ENCODE assay signal across 8 mouse cellular contexts in the genomic region with DNA sequence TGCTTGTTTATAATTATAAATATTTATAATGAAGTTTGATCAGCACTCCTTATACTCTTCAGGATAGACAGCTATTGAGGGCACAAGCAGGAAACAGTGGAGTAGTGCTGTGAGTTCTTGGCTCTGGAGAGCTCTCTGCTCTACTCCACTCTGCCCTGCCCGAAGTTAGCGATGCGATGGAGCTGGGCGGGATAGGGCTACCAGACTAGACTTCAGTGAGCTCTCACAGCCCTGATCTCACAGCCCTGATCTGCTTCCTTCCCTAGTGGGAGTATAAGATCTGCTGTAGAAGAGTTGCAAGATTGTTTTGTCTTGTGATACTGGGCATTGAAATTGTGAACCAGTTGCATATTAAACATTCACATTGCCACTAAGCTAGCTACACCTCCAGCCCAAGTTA. TPM values are rescaled to one million over a fixed set of nuclear protein-coding genes. Genes with fewer than 3 reads are reported as not detected.
DNase-seq lines count a peak whose midpoint lies in the region; ATAC-seq and TF ChIP-seq lines count a peak whose summit lies in the region.

No protein-coding gene starts in this region.

- no peak overlapping the region for H3K27ac ChIP-seq in ES-E14 (ENCODE audit: insufficient read depth, low read depth, low read length, poor library complexity, severe bottlenecking)
- no peak overlapping the region for H3K27ac ChIP-seq in heart, embryonic 13.5 days (replicated peaks)
- no peak overlapping the region for H3K27ac ChIP-seq in neural tube, embryonic 12.5 days

- no peak overlapping the region for H3K9ac ChIP-seq in ES-E14 (ENCODE audit: insufficient read depth, low read depth, low read length, poor library complexity, severe bottlenecking)
- peak overlapping the region; percentile 97 for H3K9ac ChIP-seq in heart, embryonic 13.5 days
- peak overlapping the region; percentile 40; the same call in 1 of the 2 replicates for H3K9ac ChIP-seq in neural tube, embryonic 12.5 days

- H3K4me3 ChIP-seq in ES-E14 (ENCODE audit: insufficient read depth in 1 of 2, low read depth in 1 of 2, low read length in 2 of 2, poor library complexity in 1 of 2, severe bottlenecking in 1 of 2), result peak overlapping the region; percentile 89 to 96
- peak overlapping the region; percentile 96 for H3K4me3 ChIP-seq in heart, embryonic 13.5 days
- peak overlapping the region; percentile 97 for H3K4me3 ChIP-seq in neural tube, embryonic 12.5 days

- in situ Hi-C loops in ES-E14 (cut with MboI; ENCODE audit: low sequenced_read_pairs in 2 of 2, unreplicated experiment in 2 of 2), result loop anchor here (25.0 kb wide), 1 partner anchor 98 kb away; a partner anchor contains a TSS

- peak overlapping the region; percentile 95 for H3K4me2 ChIP-seq in heart, embryonic 13.5 days
- peak overlapping the region; percentile 99 for H3K4me2 ChIP-seq in neural tube, embryonic 12.5 days (replicated peaks)

- DNase-seq in cerebellum, postnatal 25 days, result peak; percentile 18
- no peak for DNase-seq in cerebellum, adult 9-11 months
- DNase-seq in ES-E14 (ENCODE audit: low read depth, low spot score), result no peak
- DNase-seq in kidney, postnatal 4 days, result peak; percentile 47 to 53
- DNase-seq in urinary bladder, postnatal 25 days (ENCODE audit: low spot score), result no peak
- DNase-seq in cerebellum, adult 11 months, result no peak

- no peak for ATAC-seq in heart, embryonic 13.5 days (ENCODE audit: extremely low read depth, insufficient number of reproducible peaks, low FRiP score, low TSS enrichment)
- no peak for ATAC-seq in neural tube, embryonic 12.5 days (ENCODE audit: low FRiP score, low read depth)

- H3K27me3 ChIP-seq in heart, embryonic 13.5 days (replicated peaks), result no peaks in the 10 kb centered on the region
- no peaks in the 10 kb centered on the region for H3K27me3 ChIP-seq in neural tube, embryonic 12.5 days (replicated peaks)

- WGBS in heart, embryonic 13.5 days, result 12% methylated on average over 4 of the region's 4 CpGs
- 58% methylated on average over 4 of the region's 4 CpGs for WGBS in neural tube, embryonic 12.5 days

- no peaks in the 10 kb centered on the region for H3K9me3 ChIP-seq in ES-E14 (ENCODE audit: control insufficient read depth, insufficient read depth, low read depth, low read length)
- H3K9me3 ChIP-seq in heart, embryonic 13.5 days, result no peaks in the 10 kb centered on the region
- H3K9me3 ChIP-seq in neural tube, embryonic 12.5 days, result no peaks in the 10 kb centered on the region

- H3K36me3 ChIP-seq in ES-E14 (ENCODE audit: control insufficient read depth, insufficient read depth, low read length, poor library complexity, severe bottlenecking), result peaks cover 54% of the 10 kb centered on the region
- H3K36me3 ChIP-seq in heart, embryonic 13.5 days, result peaks cover 57% of the 10 kb centered on the region
- peaks cover 32% of the 10 kb centered on the region for H3K36me3 ChIP-seq in neural tube, embryonic 12.5 days

- H3K4me1 ChIP-seq in ES-E14 (ENCODE audit: control insufficient read depth in 2 of 2, insufficient read depth in 2 of 2, low read length in 2 of 2, poor library complexity in 1 of 2), result 0 out of 4 replicates have a peak, but pooled peaks cover 0 to 2% of the 10 kb centered on the region in 2 experiments
- H3K4me1 ChIP-seq in heart, embryonic 13.5 days, result peaks cover 42% of the 10 kb centered on the region
- H3K4me1 ChIP-seq in neural tube, embryonic 12.5 days, result peaks cover 45% of the 10 kb centered on the region

TF ChIP-seq in ES-E14, 5 proteins besides CTCF, POLR2A, EP300 and RAD21:
- TF ChIP-seq ZNF384 (IDR thresholded peaks at IDR 0.05; ENCODE audit: low read depth, low read length) (no peak), CHD2 (IDR thresholded peaks at IDR 0.05; ENCODE audit: low read depth, low read length) (no peak), HCFC1 (IDR thresholded peaks at IDR 0.05; ENCODE audit: borderline replicate concordance, insufficient read depth, low read length) (no peak)

RNA-seq across cellular contexts. Expression of a gene that starts 3.9 kb away (rescaled TPM):
- total RNA-seq in ES-E14 (2012; rRNA removed), result 97.0 and 121 TPM in 2 replicates
- polyA plus RNA-seq in heart, embryonic 13.5 days (2015; fragmentation: Nextera tagmentation; extraction: Ambion mirVana), result 24.2 and 24.8 TPM in 2 replicates
- 43.3 and 45.8 TPM in 2 replicates for polyA plus RNA-seq in neural tube, embryonic 12.5 days (2016; fragmentation: Nextera tagmentation; extraction: Ambion mirVana)

RNA-seq across cellular contexts. Expression of a gene that starts 29.1 kb away (rescaled TPM):
- total RNA-seq in ES-E14 (2012; rRNA removed), result 3.5 and 5.3 TPM in 2 replicates
- polyA plus RNA-seq in heart, embryonic 13.5 days (2015; fragmentation: Nextera tagmentation; extraction: Ambion mirVana), result 10.6 and 10.7 TPM in 2 replicates
- polyA plus RNA-seq in neural tube, embryonic 12.5 days (2016; fragmentation: Nextera tagmentation; extraction: Ambion mirVana), result 28.4 and 29.4 TPM in 2 replicates

Comparison
In these comparisons a context has a peak if more than half of its experiments do, and no peak if none do; other contexts are left out.
1. DNase-seq: peak in cerebellum, postnatal 25 days (2 of 2) and kidney, postnatal 4 days (2 of 2); none in cerebellum, adult 9-11 months (single experiment), ES-E14 (single experiment), urinary bladder, postnatal 25 days (single experiment) and cerebellum, adult 11 months (single experiment).
2. Peak in every context shown above with its lines, with median percentiles within 50 percentile points of each other: H3K4me3 ChIP-seq.